Mouse (Mus musculus): ENCODE measurements around the gene C87499. TPM values are rescaled to one million over a fixed set of nuclear protein-coding genes. Genes with fewer than 3 reads are reported as not detected.

The C87499 gene
- not detected in 2 replicates for polyA plus RNA-seq (2016; fragmentation: Nextera tagmentation; extraction: Ambion mirVana)

- no peaks in the 10 kb centered on the region for H3K36me3 ChIP-seq
- 86% methylated on average over 4 of the region's 4 CpGs for WGBS
- no peak within 1 kb of the TSS for H3K27ac ChIP-seq
- no peak for ATAC-seq (ENCODE audit: insufficient number of reproducible peaks, insufficient read depth, low FRiP score, low TSS enrichment, low read depth)
- H3K4me1 ChIP-seq (replicated peaks): no peaks in the 10 kb centered on the region
- no peaks in the 10 kb centered on the region for H3K9me3 ChIP-seq
- no peak within 1 kb of the TSS for H3K4me3 ChIP-seq (replicated peaks)
- H3K9ac ChIP-seq (replicated peaks): no peak within 1 kb of the TSS
- H3K27me3 ChIP-seq: no peaks in the 10 kb centered on the region
- H3K4me2 ChIP-seq: no peak within 1 kb of the TSS
These were observed at the start of gene C87499 for GRCm38 (mm10) chr4:88634311-88634710. TSS of gene C87499 (minus strand) at chr4:88634411.

- no peak within 1 kb of the TSS for H3K4me3 ChIP-seq (replicated peaks)
- H3K4me1 ChIP-seq (replicated peaks): no peaks in the 10 kb centered on the region
These were observed 49.6 kb upstream of the C87499 start, which contains the start of gene Ifna2 for GRCm38 (mm10) chr4:88683812-88684211. TSS of gene Ifna2 (minus strand) at chr4:88683912.

GRCm38 (mm10) chr4:88681353-88681752, 47.1 kb upstream of the C87499 start:
- Histone ChIP-seq H3K4me1 (replicated peaks) (no peaks in the 10 kb centered on the region), H3K27me3 (no peaks in the 10 kb centered on the region), H3K9me3 (no peaks in the 10 kb centered on the region), H3K4me3 (replicated peaks) (no peak overlapping the region), H3K4me2 (no peak overlapping the region), H3K36me3 (no peaks in the 10 kb centered on the region), H3K27ac (no peak overlapping the region), H3K9ac (replicated peaks) (no peak overlapping the region)
- no peak for ATAC-seq (ENCODE audit: insufficient number of reproducible peaks, insufficient read depth, low FRiP score, low TSS enrichment, low read depth)
- 82% methylated on average over 3 of the region's 3 CpGs for WGBS

More at GRCm38 (mm10) chr4:88683812-88684211, 49.6 kb upstream of the C87499 start, which contains the start of gene Ifna2:
- no peak within 1 kb of the TSS for H3K9ac ChIP-seq (replicated peaks)
- no peak within 1 kb of the TSS for H3K4me2 ChIP-seq
- no peaks in the 10 kb centered on the region for H3K36me3 ChIP-seq
- H3K9me3 ChIP-seq: no peaks in the 10 kb centered on the region
- H3K27me3 ChIP-seq: no peaks in the 10 kb centered on the region
- 93% methylated on average over 1 of the region's 1 CpGs for WGBS
- ATAC-seq (ENCODE audit: insufficient number of reproducible peaks, insufficient read depth, low FRiP score, low TSS enrichment, low read depth): no peak
- no peak within 1 kb of the TSS for H3K27ac ChIP-seq

GRCm38 (mm10) chr4:88680362-88680761, 46.2 kb upstream of the C87499 start:
- no peak for ATAC-seq (ENCODE audit: insufficient number of reproducible peaks, insufficient read depth, low FRiP score, low TSS enrichment, low read depth)
- Histone ChIP-seq H3K9ac (replicated peaks) (no peak overlapping the region), H3K9me3 (no peaks in the 10 kb centered on the region), H3K27me3 (no peaks in the 10 kb centered on the region), H3K4me2 (no peak overlapping the region), H3K27ac (no peak overlapping the region), H3K4me3 (replicated peaks) (no peak overlapping the region), H3K4me1 (replicated peaks) (no peaks in the 10 kb centered on the region), H3K36me3 (no peaks in the 10 kb centered on the region)
- WGBS: 52% methylated on average over 8 of the region's 8 CpGs

- no peak within 1 kb of the TSS for H3K4me3 ChIP-seq (replicated peaks)
- no peaks in the 10 kb centered on the region for H3K9me3 ChIP-seq
- WGBS: 77% methylated on average over 1 of the region's 1 CpGs
- no peak within 1 kb of the TSS for H3K9ac ChIP-seq (replicated peaks)
- no peaks in the 10 kb centered on the region for H3K27me3 ChIP-seq
- ATAC-seq (ENCODE audit: insufficient number of reproducible peaks, insufficient read depth, low FRiP score, low TSS enrichment, low read depth): no peak
- H3K4me2 ChIP-seq: no peak within 1 kb of the TSS
- no peak within 1 kb of the TSS for H3K27ac ChIP-seq
- no peaks in the 10 kb centered on the region for H3K36me3 ChIP-seq
- no peaks in the 10 kb centered on the region for H3K4me1 ChIP-seq (replicated peaks)
These were observed 42.6 kb upstream of the C87499 start, which contains the start of gene Ifna16 for GRCm38 (mm10) chr4:88676824-88677223. TSS of gene Ifna16 (minus strand) at chr4:88676924.

- Histone ChIP-seq H3K4me2 (no peak overlapping the region), H3K9ac (replicated peaks) (no peak overlapping the region)
- no peak for ATAC-seq (ENCODE audit: insufficient number of reproducible peaks, insufficient read depth, low FRiP score, low TSS enrichment, low read depth)
These were observed 21.2 kb upstream of the C87499 start for GRCm38 (mm10) chr4:88655461-88655860.

GRCm38 (mm10) chr4:88653644-88654043, 19.4 kb upstream of the C87499 start:
- Histone ChIP-seq H3K27me3 (no peaks in the 10 kb centered on the region), H3K27ac (no peak overlapping the region), H3K4me2 (no peak overlapping the region), H3K36me3 (no peaks in the 10 kb centered on the region), H3K4me1 (replicated peaks) (no peaks in the 10 kb centered on the region), H3K9me3 (no peaks in the 10 kb centered on the region), H3K9ac (replicated peaks) (no peak overlapping the region), H3K4me3 (replicated peaks) (no peak overlapping the region)
- WGBS: 74% methylated on average over 3 of the region's 3 CpGs
- no peak for ATAC-seq (ENCODE audit: insufficient number of reproducible peaks, insufficient read depth, low FRiP score, low TSS enrichment, low read depth)

More at GRCm38 (mm10) chr4:88655461-88655860, 21.2 kb upstream of the C87499 start:
- WGBS: 47% methylated on average over 1 of the region's 1 CpGs
- Histone ChIP-seq H3K9me3 (no peaks in the 10 kb centered on the region), H3K4me1 (replicated peaks) (no peaks in the 10 kb centered on the region), H3K4me3 (replicated peaks) (no peak overlapping the region), H3K27me3 (no peaks in the 10 kb centered on the region), H3K27ac (no peak overlapping the region), H3K36me3 (no peaks in the 10 kb centered on the region)

- Histone ChIP-seq H3K27me3 (no peaks in the 10 kb centered on the region), H3K27ac (0 out of 2 replicates have a peak within 1 kb of the TSS, but pooled peaks have one; percentile 35), H3K36me3 (no peaks in the 10 kb centered on the region), H3K9me3 (no peaks in the 10 kb centered on the region), H3K4me1 (replicated peaks) (no peaks in the 10 kb centered on the region), H3K4me3 (replicated peaks) (no peak within 1 kb of the TSS), H3K9ac (replicated peaks) (no peak within 1 kb of the TSS), H3K4me2 (no peak within 1 kb of the TSS)
- no peak for ATAC-seq (ENCODE audit: insufficient number of reproducible peaks, insufficient read depth, low FRiP score, low TSS enrichment, low read depth)
- WGBS: 56% methylated on average over 2 of the region's 2 CpGs
These were observed 10.1 kb upstream of the C87499 start, which contains the start of gene Ifna13 for GRCm38 (mm10) chr4:88644359-88644758. TSS of gene Ifna13 (minus strand) at chr4:88644459.

GRCm38 (mm10) chr4:88642526-88642925, 8.3 kb upstream of the C87499 start:
- no peak for ATAC-seq (ENCODE audit: insufficient number of reproducible peaks, insufficient read depth, low FRiP score, low TSS enrichment, low read depth)

GRCm38 (mm10) chr4:88641077-88641831, 7.0 kb upstream of the C87499 start:
- Histone ChIP-seq H3K9ac (replicated peaks) (no peak overlapping the region), H3K9me3 (no peaks in the 10 kb centered on the region), H3K4me1 (replicated peaks) (no peaks in the 10 kb centered on the region), H3K4me2 (peak overlapping the region; percentile 50), H3K4me3 (replicated peaks) (peak overlapping the region; percentile 32), H3K27me3 (no peaks in the 10 kb centered on the region), H3K36me3 (no peaks in the 10 kb centered on the region), H3K27ac (0 out of 2 replicates have a peak overlapping the region, but pooled peaks have one; percentile 12)
- WGBS: 15% methylated on average over 11 of the region's 11 CpGs
- peak; percentile 94 for ATAC-seq (ENCODE audit: insufficient number of reproducible peaks, insufficient read depth, low FRiP score, low TSS enrichment, low read depth)

More at GRCm38 (mm10) chr4:88642526-88642925, 8.3 kb upstream of the C87499 start:
- WGBS: 42% methylated on average over 2 of the region's 2 CpGs
- H3K36me3 ChIP-seq: no peaks in the 10 kb centered on the region
- no peak overlapping the region for H3K9ac ChIP-seq (replicated peaks)
- H3K9me3 ChIP-seq: no peaks in the 10 kb centered on the region
- H3K4me2 ChIP-seq: no peak overlapping the region
- no peaks in the 10 kb centered on the region for H3K27me3 ChIP-seq
- H3K27ac ChIP-seq: no peak overlapping the region
- no peaks in the 10 kb centered on the region for H3K4me1 ChIP-seq (replicated peaks)
- no peak overlapping the region for H3K4me3 ChIP-seq (replicated peaks)

- no peaks in the 10 kb centered on the region for H3K27me3 ChIP-seq
- H3K4me2 ChIP-seq: peak overlapping the region; percentile 50
- WGBS: 64% methylated on average over 8 of the region's 8 CpGs
- H3K27ac ChIP-seq: 0 out of 2 replicates have a peak overlapping the region, but pooled peaks have one; percentile 12
- H3K4me1 ChIP-seq (replicated peaks): no peaks in the 10 kb centered on the region
- no peaks in the 10 kb centered on the region for H3K36me3 ChIP-seq
- no peak overlapping the region for H3K9ac ChIP-seq (replicated peaks)
- no peak for ATAC-seq (ENCODE audit: insufficient number of reproducible peaks, insufficient read depth, low FRiP score, low TSS enrichment, low read depth)
- H3K9me3 ChIP-seq: no peaks in the 10 kb centered on the region
- H3K4me3 ChIP-seq (replicated peaks): peak overlapping the region; percentile 32
These were observed 6.5 kb upstream of the C87499 start for GRCm38 (mm10) chr4:88640704-88641076.
